Mouse (Mus musculus) stomach, adult 2 months (tissue): ENCODE results near the gene Tex21. TPM values are rescaled to one million over a fixed set of nuclear protein-coding genes. Genes with fewer than 3 reads are reported as not detected.

ENCODE experiments used
- polyA plus RNA-seq: library from polyadenylated mRNA; depleted of rRNA; stranded (reverse); fragments of >200 nt; gene quantifications from 2 replicates; pipeline ENCODE4 v1.2.3, GENCODE M21; 2012; rRNA removed

Tex21 gene
- polyA plus RNA-seq: not detected in 2 replicates

GRCm38 (mm10) chr12:76246646-76247045 is at the start of gene Tex21:
TSS of gene Tex21 (minus strand) at chr12:76246746.

GRCm38 (mm10) chr12:76254725-76255498 is 8.4 kb upstream of the Tex21 start, which contains the start of gene Mthfd1:
TSS of gene Mthfd1 (plus strand) at chr12:76255298.

GRCm38 (mm10) chr12:76177000-76177863 is 69.3 kb downstream of the Tex21 start, which contains the start of gene Esr2:
TSS of gene Esr2 (minus strand) at chr12:76177259.

Other genes starting within 250 kb of the Tex21 start
- gene Esr2, start 69.5 kb downstream of the Tex21 start, polyA plus RNA-seq: not detected in 2 replicates
- gene Mthfd1, start 8.6 kb upstream of the Tex21 start, polyA plus RNA-seq: 6.2 and 6.6 TPM in 2 replicates
- gene Akap5, start 78.1 kb upstream of the Tex21 start, polyA plus RNA-seq: 0.03 and 0.04 TPM in 2 replicates
- gene Zbtb25, start 122.9 kb upstream of the Tex21 start, polyA plus RNA-seq: 1.4 and 2.0 TPM in 2 replicates
- gene Zbtb1, start 123.5 kb upstream of the Tex21 start, polyA plus RNA-seq: 0.81 and 1.0 TPM in 2 replicates
- 7.0 and 11.6 TPM in 2 replicates for gene Hspa2, start 157.4 kb upstream of the Tex21 start, polyA plus RNA-seq
- gene Ppp1r36, start 170.8 kb upstream of the Tex21 start, polyA plus RNA-seq: 0.10 TPM in 1 of 2 replicates, not detected in the other